Mouse (Mus musculus): Measurements from ENCODE around the gene Lrfn1. TPM values are rescaled to one million over a fixed set of nuclear protein-coding genes. Genes with fewer than 3 reads are reported as not detected.

Lrfn1 gene
- polyA plus RNA-seq (2012; rRNA removed) = 0.41 and 0.58 TPM in 2 replicates
- 0.15 TPM in 1 of 2 replicates, not detected in the other for polyA plus RNA-seq (2014; fragmentation: Nextera tagmentation; extraction: Ambion mirVana)

DNA sequence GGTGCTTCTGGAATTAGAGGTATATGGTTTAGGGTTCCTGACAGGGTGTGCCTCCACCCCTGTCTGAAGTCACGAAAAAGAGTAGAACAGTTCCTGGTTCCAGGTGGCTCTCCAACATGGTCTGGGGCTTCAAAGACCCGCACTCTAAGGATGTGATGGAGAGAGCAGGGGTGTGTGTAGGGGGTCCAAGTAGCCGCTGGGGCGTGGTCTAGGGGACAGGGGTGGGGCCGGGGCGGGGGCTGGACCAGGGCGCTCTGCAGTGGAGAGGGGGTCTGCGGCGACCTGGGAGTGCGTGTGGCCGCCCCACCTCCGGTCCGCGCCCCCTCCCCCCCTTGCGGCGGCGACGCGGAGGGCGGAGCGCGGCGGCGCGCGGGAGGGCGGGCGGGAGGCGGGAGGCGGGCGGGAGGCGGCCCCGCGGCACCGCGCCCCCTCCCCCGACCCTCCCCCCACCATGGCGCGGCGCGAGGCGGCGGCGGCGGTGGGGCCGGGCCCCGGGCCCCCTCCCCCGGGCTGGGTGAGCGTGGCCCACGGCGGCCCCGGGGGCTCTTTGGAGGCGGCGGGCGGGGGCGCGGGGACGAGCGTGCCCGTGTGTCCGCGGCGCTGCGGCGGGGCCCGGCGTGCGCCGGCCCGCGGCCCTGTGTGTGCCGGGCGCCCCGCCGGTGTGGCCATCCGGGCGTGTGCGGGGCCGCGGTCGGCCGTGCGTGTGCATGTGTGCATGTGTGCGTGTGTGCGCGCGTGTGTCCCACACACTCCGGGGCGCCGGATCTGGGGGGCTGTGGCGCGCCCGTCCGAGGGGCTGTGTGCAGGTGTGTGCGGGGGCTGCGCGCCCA is at the start of gene Lrfn1:
Gene Lrfn1 (plus strand): TSS at position 450 of the 830 bp plus-strand sequence.
- no peak within 1 kb of the TSS for H3K27ac ChIP-seq
- H3K27me3 ChIP-seq (ENCODE audit: control insufficient read depth, insufficient read depth, low read length) = no peaks in the 10 kb centered on the region
- WGBS (ENCODE audit: insufficient replicate concordance) = 1% methylated on average over 60 of the region's 97 CpGs
- no peak within 1 kb of the TSS for H3K9ac ChIP-seq (replicated peaks)
- TF ChIP-seq EP300 (IDR thresholded peaks at IDR 0.05; ENCODE audit: low read depth) (no peak), CTCF (IDR thresholded peaks at IDR 0.05; ENCODE audit: low read depth) (no peak)
- no peaks in the 10 kb centered on the region for H3K4me1 ChIP-seq (replicated peaks; ENCODE audit: control insufficient read depth in 2 of 2, insufficient read depth in 2 of 2, low read length in 1 of 2)
- no peaks in the 10 kb centered on the region for H3K36me3 ChIP-seq (replicated peaks; ENCODE audit: control insufficient read depth, insufficient read depth, low read depth)
- no peak for ATAC-seq (ENCODE audit: insufficient read depth)
- H3K9me3 ChIP-seq (ENCODE audit: control insufficient read depth, low read length) = no peaks in the 10 kb centered on the region
- peak within 1 kb of the TSS; percentile 46 to 56 for H3K4me3 ChIP-seq (ENCODE audit: insufficient read depth in 1 of 2, low read depth in 2 of 2, low read length in 2 of 2)
- H3K4me2 ChIP-seq (ENCODE audit: low read depth) = peak within 1 kb of the TSS; percentile 64
- DNase-seq (ENCODE audit: low read depth in 3 of 3, low spot score in 3 of 3) = no peak

GRCm38 (mm10) chr7:28410841-28411475 is 40.8 kb upstream of the Lrfn1 start:
- Histone ChIP-seq H3K4me2 (ENCODE audit: low read depth) (no peak overlapping the region), H3K9me3 (ENCODE audit: control insufficient read depth, low read length) (no peaks in the 10 kb centered on the region), H3K9ac (replicated peaks) (no peak overlapping the region), H3K27me3 (ENCODE audit: control insufficient read depth, insufficient read depth, low read length) (no peaks in the 10 kb centered on the region), H3K4me3 (ENCODE audit: insufficient read depth in 1 of 2, low read depth in 2 of 2, low read length in 2 of 2) (no peak overlapping the region), H3K27ac (no peak overlapping the region), H3K36me3 (replicated peaks; ENCODE audit: control insufficient read depth, insufficient read depth, low read depth) (peaks cover 41% of the 10 kb centered on the region), H3K4me1 (replicated peaks; ENCODE audit: control insufficient read depth in 2 of 2, insufficient read depth in 2 of 2, low read length in 1 of 2) (no peaks in the 10 kb centered on the region)
- TF ChIP-seq CTCF (IDR thresholded peaks at IDR 0.05; ENCODE audit: low read depth) (no peak), EP300 (IDR thresholded peaks at IDR 0.05; ENCODE audit: low read depth) (no peak)
- ATAC-seq (ENCODE audit: insufficient read depth) (no peak), DNase-seq (ENCODE audit: low read depth in 3 of 3, low spot score in 3 of 3) (no peak)
- WGBS (ENCODE audit: insufficient replicate concordance) = 85% methylated on average over 3 of the region's 3 CpGs

DNA sequence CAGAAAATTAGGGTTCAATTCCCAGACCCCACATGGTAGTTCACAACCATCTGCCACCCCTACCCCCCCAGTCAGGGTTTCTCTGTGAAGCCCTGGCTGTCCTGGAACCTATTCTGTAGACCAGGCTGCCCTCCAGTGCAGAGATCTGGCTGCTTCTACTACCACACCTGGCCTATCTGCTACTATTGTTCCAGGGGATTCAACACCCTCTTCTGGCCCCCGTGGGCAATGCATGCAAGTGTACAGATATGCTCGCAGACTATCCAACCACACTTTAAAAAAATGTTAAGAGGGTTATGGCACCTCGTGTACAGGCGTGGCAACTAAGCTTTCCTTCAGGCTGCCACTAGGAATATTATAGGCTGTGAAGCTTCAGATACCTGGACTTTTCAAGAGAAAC is 39.0 kb upstream of the Lrfn1 start:
- Histone ChIP-seq H3K4me1 (replicated peaks; ENCODE audit: control insufficient read depth in 2 of 2, insufficient read depth in 2 of 2, low read length in 1 of 2) (no peaks in the 10 kb centered on the region), H3K9ac (replicated peaks) (no peak overlapping the region), H3K27me3 (ENCODE audit: control insufficient read depth, insufficient read depth, low read length) (no peaks in the 10 kb centered on the region), H3K27ac (no peak overlapping the region), H3K4me3 (ENCODE audit: insufficient read depth in 1 of 2, low read depth in 2 of 2, low read length in 2 of 2) (no peak overlapping the region), H3K4me2 (ENCODE audit: low read depth) (no peak overlapping the region), H3K9me3 (ENCODE audit: control insufficient read depth, low read length) (no peaks in the 10 kb centered on the region), H3K36me3 (replicated peaks; ENCODE audit: control insufficient read depth, insufficient read depth, low read depth) (peaks cover 34% of the 10 kb centered on the region)
- TF ChIP-seq CTCF (IDR thresholded peaks at IDR 0.05; ENCODE audit: low read depth) = 0 out of 2 replicates have a peak, but pooled peaks have one; percentile 20
- no peak for TF ChIP-seq EP300 (IDR thresholded peaks at IDR 0.05; ENCODE audit: low read depth)
- no peak for ATAC-seq (ENCODE audit: insufficient read depth)
- DNase-seq (ENCODE audit: low read depth in 3 of 3, low spot score in 3 of 3) = no peak
- WGBS (ENCODE audit: insufficient replicate concordance) = 60% methylated on average over 4 of the region's 4 CpGs

GRCm38 (mm10) chr7:28417368-28417767 is 34.4 kb upstream of the Lrfn1 start:
- H3K36me3 ChIP-seq (replicated peaks; ENCODE audit: control insufficient read depth, insufficient read depth, low read depth) = peaks cover 65% of the 10 kb centered on the region
- H3K9ac ChIP-seq (replicated peaks) = no peak overlapping the region
- no peaks in the 10 kb centered on the region for H3K27me3 ChIP-seq (ENCODE audit: control insufficient read depth, insufficient read depth, low read length)
- no peaks in the 10 kb centered on the region for H3K9me3 ChIP-seq (ENCODE audit: control insufficient read depth, low read length)
- no peaks in the 10 kb centered on the region for H3K4me1 ChIP-seq (replicated peaks; ENCODE audit: control insufficient read depth in 2 of 2, insufficient read depth in 2 of 2, low read length in 1 of 2)
- no peak overlapping the region for H3K27ac ChIP-seq
- DNase-seq (ENCODE audit: low read depth in 3 of 3, low spot score in 3 of 3) (no peak), ATAC-seq (ENCODE audit: insufficient read depth) (no peak)
- no peak overlapping the region for H3K4me3 ChIP-seq (ENCODE audit: insufficient read depth in 1 of 2, low read depth in 2 of 2, low read length in 2 of 2)
- TF ChIP-seq CTCF (IDR thresholded peaks at IDR 0.05; ENCODE audit: low read depth) (peak; percentile 54), EP300 (IDR thresholded peaks at IDR 0.05; ENCODE audit: low read depth) (no peak)
- no peak overlapping the region for H3K4me2 ChIP-seq (ENCODE audit: low read depth)

GRCm38 (mm10) chr7:28418096-28418670 is 33.6 kb upstream of the Lrfn1 start:
- no peak for DNase-seq (ENCODE audit: low read depth in 3 of 3, low spot score in 3 of 3)
- WGBS (ENCODE audit: insufficient replicate concordance) = 82% methylated on average over 8 of the region's 8 CpGs
- Histone ChIP-seq H3K4me1 (replicated peaks; ENCODE audit: control insufficient read depth in 2 of 2, insufficient read depth in 2 of 2, low read length in 1 of 2) (no peaks in the 10 kb centered on the region), H3K9ac (replicated peaks) (no peak overlapping the region), H3K27me3 (ENCODE audit: control insufficient read depth, insufficient read depth, low read length) (no peaks in the 10 kb centered on the region), H3K9me3 (ENCODE audit: control insufficient read depth, low read length) (no peaks in the 10 kb centered on the region), H3K36me3 (replicated peaks; ENCODE audit: control insufficient read depth, insufficient read depth, low read depth) (peaks cover 65% of the 10 kb centered on the region), H3K27ac (no peak overlapping the region), H3K4me2 (ENCODE audit: low read depth) (no peak overlapping the region), H3K4me3 (ENCODE audit: insufficient read depth in 1 of 2, low read depth in 2 of 2, low read length in 2 of 2) (no peak overlapping the region)
- TF ChIP-seq CTCF (IDR thresholded peaks at IDR 0.05; ENCODE audit: low read depth) = no peak
- no peak for TF ChIP-seq EP300 (IDR thresholded peaks at IDR 0.05; ENCODE audit: low read depth)
- ATAC-seq (ENCODE audit: insufficient read depth) = no peak
